Mouse (Mus musculus) thymus, postnatal 4 days (tissue): ENCODE data around the gene Lrrc27.
A peak's percentile ranks its signal among the peaks of the same experiment; 100 is the strongest.

Experiments
- DNase-seq: peaks from one replicate; pipeline ENCODE4 v3.0.0; 2021

Lrrc27 gene

GRCm38 (mm10) chr7:139212754-139213745, at the start of gene Lrrc27, which contains the start of gene Stk32c:
Gene Lrrc27, plus strand, starts transcription at chr7:139212988.
Gene Stk32c, minus strand, starts transcription at chr7:139213307.
- peak; percentile 98 for DNase-seq

GRCm38 (mm10) chr7:139164410-139164809, 48.4 kb upstream of the Lrrc27 start:
- DNase-seq: no peak

GRCm38 (mm10) chr7:139169143-139169542, 43.6 kb upstream of the Lrrc27 start:
- DNase-seq: no peak

DNA sequence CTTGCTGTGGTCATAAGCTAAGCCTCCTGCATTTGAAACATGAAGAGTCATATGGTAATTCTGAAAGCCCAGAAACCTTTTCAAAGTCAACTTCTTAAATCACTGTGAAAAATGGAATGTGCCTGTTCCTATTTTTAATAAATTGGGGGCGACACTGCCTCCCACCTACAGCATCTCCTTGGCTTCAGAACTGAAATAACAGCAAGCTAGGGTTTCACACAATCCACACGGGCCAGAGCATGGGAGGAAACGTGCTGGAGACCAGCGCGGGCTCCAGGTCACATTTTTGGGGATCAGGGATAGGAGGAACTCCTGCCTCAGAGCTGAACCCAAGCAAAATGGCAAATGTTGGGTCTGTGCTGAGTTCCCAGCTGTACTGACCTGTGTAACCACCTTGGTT, 33.5 kb upstream of the Lrrc27 start:
- DNase-seq: no peak

GRCm38 (mm10) chr7:139180058-139180457, 32.7 kb upstream of the Lrrc27 start:
- DNase-seq: no peak

DNA sequence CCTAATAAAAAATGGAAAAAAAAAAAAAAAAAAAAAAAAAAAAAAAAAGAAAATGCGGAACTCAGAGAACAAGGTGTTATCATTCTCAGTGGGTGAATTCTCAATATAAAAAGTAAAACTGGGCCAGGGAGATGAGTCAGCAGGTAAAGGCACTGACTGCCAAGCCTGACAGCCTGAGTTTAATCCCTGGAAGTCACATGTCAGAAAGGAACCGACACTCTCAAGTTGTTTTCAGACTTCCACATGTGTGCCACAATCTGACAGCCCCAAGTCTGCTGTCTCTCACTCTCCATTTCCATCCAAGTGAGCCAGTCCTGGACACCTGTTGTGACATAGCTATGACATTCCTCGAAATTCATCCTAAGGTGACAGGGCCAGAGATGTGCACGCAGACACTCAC, 28.4 kb upstream of the Lrrc27 start:
- no peak for DNase-seq

DNA sequence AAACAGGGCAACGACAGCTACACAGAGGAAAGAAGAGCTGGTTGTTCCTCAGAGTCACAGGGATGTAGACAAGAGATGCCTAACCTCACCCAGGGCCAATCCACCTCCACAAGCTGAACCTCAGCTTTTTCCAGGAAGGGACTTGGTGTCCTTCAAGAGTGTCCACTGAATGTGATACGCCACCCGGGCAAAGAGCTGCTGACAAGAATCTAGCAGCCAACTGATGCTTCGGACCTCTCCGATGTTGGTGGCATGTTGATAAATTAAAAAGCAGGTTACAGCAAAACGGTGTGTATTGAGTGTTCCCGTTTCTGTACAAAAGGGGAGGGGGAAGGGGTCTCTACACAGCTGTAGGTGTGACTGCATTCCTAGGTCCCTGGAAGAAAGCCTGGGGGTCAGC, 27.9 kb upstream of the Lrrc27 start:
- no peak for DNase-seq

- DNase-seq: no peak
Observed at GRCm38 (mm10) chr7:139185971-139186370, 26.8 kb upstream of the Lrrc27 start.

DNA sequence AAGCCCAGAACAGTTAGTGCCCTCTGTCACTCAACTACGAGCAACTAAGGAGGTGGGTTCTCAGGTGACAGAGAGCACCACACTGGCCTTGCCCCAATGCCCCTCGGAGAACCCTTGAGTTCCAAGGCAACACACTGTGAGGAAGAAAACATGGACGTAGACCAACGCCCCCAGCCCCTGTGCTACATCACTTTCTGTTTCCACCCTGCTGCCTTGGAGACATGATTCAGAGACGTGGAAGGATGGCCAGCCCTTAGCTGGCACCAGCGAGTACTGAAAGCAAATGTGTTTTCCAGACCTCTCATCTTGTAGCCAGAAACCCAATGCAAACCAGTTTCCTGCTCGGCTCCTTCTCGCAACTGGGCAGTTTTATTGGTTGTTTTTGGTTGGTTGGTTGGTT, 26.4 kb upstream of the Lrrc27 start:
- no peak for DNase-seq

DNA sequence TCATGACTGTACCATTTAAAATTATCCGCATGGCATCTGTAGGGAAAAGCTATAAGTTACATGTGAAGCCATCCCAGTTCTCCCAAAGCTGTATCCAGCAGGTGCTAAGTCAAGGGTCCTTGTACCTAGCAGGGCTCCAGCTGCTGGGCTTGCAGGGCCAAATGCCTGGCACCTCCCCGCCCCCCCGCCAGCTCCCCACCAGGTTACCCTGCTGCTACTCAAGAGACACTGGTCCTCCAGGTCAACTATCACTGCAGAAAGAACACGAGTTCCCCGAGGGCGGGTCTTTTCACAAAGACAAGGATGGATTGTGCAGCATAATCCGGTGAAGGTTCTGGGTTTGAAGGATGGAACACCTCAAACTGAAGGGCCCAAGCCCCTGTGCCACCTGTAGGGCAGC, 25.5 kb upstream of the Lrrc27 start:
- DNase-seq: no peak

GRCm38 (mm10) chr7:139187771-139188633, 24.8 kb upstream of the Lrrc27 start:
- peak; percentile 52 for DNase-seq

GRCm38 (mm10) chr7:139188634-139189207, 24.1 kb upstream of the Lrrc27 start:
- no peak for DNase-seq

DNA sequence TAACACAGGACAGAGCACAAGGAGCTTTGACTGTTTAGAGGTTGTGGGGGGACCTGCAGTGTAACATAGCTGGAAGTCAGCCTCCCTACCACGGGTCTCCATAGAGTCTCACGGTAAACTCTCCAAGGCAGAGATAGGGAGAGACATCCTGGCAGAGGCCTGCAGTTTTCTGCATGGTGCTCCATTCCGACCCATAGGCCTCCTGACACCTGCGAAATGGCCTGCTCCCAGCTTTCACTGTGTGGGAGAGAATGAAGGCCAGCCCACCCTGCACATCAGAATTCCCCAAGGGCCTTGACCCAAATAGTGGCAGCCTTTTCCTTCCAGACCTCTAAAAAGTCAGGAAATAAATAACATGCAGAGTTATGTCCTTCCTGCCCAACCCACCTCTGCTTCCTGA, 22.2 kb upstream of the Lrrc27 start:
- no peak for DNase-seq

GRCm38 (mm10) chr7:139191619-139192018, 21.2 kb upstream of the Lrrc27 start:
- peak; percentile 46 for DNase-seq

GRCm38 (mm10) chr7:139197022-139197421, 15.8 kb upstream of the Lrrc27 start:
- no peak for DNase-seq

- DNase-seq: no peak
Observed at GRCm38 (mm10) chr7:139200108-139200507, 12.7 kb upstream of the Lrrc27 start.

DNA sequence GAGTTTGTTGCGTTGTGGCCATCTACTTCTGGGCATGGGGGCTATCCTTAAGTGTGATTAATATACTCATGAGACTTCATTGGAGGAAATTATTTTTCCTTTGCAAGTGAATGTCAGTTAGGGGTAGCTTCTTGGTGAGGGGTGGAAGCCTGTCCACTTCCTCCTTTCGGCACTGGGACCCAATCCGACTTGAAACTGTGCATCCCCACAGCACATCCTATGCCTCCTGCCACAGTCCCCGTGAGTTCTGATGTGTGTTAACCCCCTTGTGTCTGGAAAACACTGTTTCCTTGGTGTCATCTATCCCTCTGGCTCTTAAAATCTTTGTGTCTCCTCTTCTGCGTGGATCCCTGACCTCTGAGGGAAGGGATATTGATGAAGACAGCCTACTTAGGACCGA, 11.6 kb upstream of the Lrrc27 start:
- no peak for DNase-seq

DNA sequence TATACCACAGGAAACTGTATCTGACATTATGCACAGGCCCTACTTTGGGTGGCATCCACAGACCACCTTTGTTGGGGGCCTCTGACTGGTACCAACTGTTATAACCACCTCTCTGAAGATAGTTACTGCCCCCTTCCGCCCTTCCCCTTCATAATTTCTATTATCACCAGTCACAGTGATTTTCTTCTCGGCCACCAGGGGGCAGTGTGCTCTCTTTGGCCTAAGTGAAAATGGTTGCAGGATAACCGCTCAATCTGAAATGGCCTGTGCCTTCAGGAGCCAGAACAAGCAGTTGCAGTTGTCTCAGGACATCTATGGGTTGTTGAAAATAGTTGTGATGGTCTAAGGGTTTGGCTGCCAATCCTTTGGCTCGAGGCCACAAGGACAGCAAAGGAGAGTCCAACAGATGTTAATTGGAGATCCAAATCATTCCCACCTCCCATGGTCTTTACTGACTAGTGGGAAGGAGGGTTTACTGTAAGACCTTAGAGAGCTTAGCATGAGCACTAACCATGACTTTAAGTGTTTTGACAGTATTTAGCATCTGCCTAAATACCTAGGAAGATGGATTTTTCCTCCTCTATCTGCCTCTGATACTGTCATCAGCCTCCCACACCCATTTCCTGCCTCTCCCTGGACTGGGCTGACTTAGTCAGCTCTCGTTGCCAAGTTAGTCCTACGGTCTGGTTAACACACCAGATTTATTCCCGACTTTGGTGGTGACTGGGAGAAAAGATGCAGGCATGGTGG, 4.6 kb upstream of the Lrrc27 start:
- peak; percentile 76 for DNase-seq

- no peak for DNase-seq
Observed at GRCm38 (mm10) chr7:139208773-139209095, 4.1 kb upstream of the Lrrc27 start.

DNA sequence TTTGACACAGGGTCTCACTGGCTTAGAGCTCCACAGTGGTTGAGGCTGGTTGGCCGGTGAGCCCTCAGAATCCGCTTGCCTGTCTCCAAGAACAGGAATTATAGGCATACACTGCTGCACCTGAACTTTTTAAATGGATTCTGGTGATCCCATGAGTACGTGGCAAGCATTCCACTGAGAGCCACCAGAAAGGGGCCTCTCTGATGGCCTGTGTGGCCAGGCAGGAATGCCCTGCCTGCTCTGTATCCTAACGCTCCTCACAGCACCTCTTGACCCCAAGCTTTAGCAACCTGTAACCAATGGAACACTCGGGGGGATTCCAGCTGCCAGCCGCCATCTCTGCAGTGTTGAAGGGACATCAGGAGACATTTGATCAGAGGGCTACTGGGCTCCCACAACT, 1.0 kb upstream of the Lrrc27 start:
- DNase-seq: peak; percentile 9

GRCm38 (mm10) chr7:139213751-139214150, 963 bp downstream of the Lrrc27 start:
- DNase-seq: peak; percentile 7

GRCm38 (mm10) chr7:139214160-139214559, 1.4 kb downstream of the Lrrc27 start:
- DNase-seq: peak; percentile 4
